Mouse (Mus musculus): Measurements from ENCODE around the gene Hs6st3. TPM values are rescaled to one million over a fixed set of nuclear protein-coding genes. Genes with fewer than 3 reads are reported as not detected.

Gene Hs6st3
- total RNA-seq, 2 experiments from 2014 or later: not detected

DNA sequence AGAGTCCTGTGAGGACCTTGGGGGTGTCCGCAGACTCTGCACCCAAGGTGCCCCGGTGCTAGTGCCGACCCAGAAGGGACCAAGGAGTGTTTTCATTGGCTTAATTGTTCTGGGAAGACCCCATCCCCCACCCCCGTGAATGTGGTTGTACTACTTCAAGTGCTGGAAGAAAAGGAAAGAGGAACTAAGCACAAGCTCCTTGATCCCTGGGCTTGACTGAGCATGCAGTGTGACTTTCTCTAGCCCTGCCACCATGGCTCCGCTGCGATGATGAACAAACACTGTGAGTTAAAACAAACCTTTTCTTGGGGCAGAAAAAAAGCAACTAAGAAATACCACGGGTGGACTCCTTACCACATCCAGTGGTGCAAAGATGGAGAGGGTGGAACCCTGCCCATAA is 623.2 kb downstream of the Hs6st3 start:
- no peak for ATAC-seq (replicated peaks; ENCODE audit: low FRiP score, poor library complexity, severe bottlenecking)

DNA sequence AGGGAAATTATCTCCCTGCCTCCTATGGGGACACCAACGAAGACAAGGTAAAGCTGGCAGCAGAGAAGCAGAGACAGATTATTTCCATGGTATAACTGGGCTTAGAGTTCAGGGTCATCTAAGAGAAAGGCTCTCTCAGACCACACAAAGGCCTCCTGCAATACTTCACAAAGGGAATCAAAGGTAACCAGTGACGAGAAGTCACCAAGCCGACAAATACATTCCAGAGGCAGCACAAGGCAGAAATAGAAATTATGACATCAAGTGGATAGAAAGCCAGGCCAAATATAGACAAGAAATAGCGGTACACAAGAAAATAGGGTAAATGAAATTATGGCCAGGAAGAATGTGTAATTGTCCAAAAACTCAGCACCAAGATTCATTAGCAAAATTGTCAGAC is 633.9 kb downstream of the Hs6st3 start:
- no peak for ATAC-seq (replicated peaks; ENCODE audit: low FRiP score, poor library complexity, severe bottlenecking)

DNA sequence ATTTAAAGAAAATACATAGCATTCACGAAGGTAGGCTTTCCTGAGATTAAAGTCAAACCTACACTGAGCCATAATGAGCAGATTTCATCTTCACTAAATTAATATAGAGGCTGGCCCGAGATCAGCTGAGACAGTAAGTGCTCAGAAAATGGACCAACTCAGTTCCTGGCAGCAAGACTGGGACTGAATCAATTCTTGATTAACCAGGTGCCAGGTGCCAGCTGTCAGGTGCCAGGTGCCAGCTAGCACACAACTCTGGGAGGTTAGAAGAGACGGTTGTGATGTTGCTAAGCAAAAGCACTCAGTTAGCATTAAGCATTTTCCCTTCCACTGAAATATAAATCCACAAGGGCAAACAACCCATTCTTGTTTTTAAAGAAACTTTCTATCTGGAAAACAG is 638.1 kb downstream of the Hs6st3 start:
- no peak for ATAC-seq (replicated peaks; ENCODE audit: low FRiP score, poor library complexity, severe bottlenecking)

DNA sequence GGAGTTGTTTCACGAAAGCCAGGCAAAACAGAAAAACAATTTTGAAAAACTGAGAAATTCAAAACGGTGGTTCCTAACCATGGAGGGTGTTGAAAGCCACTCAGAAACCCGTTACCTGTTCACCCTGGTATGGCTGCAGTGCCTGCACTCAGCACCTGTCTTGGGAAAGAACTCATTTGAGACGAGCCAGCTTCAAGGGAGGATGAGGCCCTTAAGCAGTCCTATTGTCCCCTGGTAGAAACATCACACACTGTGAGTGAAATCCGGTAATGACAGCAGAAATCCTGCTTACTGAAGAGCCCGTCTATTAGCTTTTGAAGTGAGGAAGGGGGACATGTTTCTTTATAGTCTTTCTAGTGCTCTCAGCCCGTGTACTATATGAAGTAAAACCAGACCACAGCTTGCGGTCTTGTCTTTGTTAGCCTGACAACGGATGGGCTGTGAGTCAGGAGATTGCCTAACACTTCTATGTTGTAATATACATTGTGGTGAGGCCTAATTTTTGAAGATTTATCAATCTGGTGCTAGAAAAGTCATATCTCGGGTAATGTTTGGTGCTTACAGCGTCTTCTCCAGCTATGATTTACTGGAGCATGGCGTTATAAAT is 641.9 kb downstream of the Hs6st3 start:
- no peak for ATAC-seq (replicated peaks; ENCODE audit: low FRiP score, poor library complexity, severe bottlenecking)

DNA sequence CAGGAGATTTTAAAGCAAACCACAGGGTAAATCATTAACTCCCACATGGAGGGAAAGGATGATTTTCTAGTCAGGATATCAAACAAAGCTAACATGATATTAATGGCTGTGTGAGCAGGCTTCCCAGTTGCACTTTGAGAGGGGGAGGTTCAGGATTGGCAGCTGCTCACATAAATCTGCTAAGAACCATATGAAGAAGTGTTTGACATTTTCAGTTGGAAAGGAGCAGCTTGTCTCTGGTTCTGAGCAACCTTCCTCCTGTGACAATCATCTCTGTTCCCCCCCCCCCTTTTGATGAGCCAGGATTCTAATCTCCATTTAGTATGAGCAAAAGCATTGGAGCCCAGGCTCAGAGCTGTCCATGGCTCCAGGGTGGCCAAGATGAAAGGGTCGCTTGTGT is 643.0 kb downstream of the Hs6st3 start:
- ATAC-seq (replicated peaks; ENCODE audit: low FRiP score, poor library complexity, severe bottlenecking): no peak

DNA sequence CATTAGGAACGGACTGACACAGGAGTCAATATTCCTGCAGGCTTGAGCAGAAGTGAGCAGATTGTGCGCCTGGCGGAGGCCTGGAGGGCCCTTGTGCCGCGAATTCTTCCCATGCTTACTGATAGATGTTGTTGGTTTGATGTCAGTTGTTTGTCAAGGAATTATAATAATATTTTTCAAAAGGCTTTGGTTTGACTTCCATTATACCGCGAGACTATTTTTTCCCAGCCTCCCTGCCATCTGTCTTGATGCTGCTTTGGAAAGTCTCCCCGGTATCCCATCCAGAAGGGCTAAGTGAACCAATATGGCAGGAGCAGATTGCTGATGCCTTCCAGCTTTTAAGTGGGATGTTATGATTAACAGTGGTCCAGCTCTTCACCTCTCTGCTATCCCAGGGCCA is 651.3 kb downstream of the Hs6st3 start:
- no peak for ATAC-seq (replicated peaks; ENCODE audit: low FRiP score, poor library complexity, severe bottlenecking)

DNA sequence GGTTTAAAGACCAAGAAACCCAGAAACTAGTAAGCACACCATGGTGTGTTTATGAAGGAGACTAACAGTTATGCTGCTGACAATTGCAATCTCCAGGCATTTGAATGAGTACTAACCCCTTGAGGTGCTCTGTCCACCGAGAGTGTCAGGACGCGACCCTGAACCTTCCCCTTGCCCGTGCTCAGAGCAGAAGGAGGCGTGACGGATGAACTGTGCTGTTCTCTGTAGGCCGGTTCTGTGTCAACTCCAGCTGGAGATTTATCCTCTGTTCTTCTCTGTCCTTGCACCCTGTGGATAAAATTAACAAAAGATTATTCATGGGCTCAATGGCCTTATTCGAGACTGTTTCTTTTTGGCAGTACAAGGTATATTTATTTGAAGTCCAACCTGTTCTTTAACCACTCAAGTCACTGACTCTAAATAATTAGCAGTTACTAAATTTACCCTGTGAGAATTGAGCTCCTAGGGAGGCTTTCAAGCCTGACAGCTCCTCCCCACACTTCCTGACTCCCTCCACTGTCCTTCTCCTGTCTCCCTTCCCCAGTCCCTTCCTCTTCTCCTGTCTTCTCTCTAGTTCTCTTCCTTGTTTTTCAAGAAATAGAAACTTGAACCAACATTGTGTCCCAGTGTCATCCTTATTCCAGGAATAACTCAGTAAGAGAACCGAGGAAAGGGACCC is 659.2 kb downstream of the Hs6st3 start:
- no peak for ATAC-seq (replicated peaks; ENCODE audit: low FRiP score, poor library complexity, severe bottlenecking)

DNA sequence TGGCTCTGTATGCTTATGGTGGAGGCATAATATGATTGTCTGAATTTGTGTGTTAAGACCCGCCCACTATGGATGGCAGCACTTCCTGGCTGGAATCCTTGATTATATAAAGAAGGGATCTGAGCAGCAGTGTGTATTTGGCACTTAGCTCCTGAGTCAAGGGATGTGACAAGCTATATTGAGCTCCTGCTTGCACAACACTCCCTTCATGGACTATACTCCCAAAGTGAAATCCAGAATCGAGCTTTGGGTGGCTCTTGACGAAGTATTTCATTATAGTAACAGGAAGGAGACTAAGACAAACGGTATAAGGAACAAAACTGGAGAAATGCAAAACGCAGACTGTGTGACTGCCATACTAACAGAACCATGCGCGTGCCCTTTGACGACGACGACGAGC is 660.4 kb downstream of the Hs6st3 start:
- ATAC-seq (replicated peaks; ENCODE audit: low FRiP score, poor library complexity, severe bottlenecking): no peak

DNA sequence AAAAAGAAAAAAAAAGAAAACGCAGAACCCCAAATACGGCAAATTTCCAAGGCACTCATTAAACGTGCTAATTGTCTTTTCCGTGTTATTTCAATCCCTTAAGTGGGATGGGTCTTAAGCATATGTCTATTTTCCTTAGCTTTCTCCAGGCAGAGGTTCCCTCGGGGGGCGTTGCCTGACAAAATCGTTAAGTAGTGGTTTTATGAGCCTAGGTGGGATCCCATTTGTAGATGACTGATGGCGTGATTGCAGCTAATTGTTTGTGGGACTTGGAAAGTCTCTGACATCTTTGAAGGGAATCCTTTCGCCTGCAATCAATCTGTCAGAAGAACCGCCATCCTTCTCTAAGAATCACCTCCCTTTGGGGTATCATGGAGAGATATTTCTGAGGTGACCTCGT is 662.7 kb downstream of the Hs6st3 start:
- ATAC-seq (replicated peaks; ENCODE audit: low FRiP score, poor library complexity, severe bottlenecking): no peak

DNA sequence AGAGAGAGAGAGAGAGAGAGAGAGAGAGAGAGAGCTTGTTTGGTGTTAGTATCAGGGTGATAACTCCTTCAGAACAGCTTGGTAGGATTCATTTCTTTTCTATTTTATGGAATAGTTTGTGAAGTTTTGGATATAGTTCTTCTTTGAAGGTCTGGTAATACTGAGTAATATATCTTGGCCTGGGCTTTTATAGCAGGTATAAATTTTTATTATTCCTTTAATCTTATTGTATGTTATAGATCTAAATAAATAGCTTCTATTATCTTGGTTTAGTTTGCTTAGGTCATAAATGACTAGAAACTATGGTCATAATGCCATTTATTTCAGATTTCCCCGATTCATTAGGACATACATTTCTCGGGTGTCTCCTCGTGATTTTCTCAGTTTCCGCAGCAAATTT is 675.8 kb downstream of the Hs6st3 start:
- ATAC-seq (replicated peaks; ENCODE audit: low FRiP score, poor library complexity, severe bottlenecking): no peak

DNA sequence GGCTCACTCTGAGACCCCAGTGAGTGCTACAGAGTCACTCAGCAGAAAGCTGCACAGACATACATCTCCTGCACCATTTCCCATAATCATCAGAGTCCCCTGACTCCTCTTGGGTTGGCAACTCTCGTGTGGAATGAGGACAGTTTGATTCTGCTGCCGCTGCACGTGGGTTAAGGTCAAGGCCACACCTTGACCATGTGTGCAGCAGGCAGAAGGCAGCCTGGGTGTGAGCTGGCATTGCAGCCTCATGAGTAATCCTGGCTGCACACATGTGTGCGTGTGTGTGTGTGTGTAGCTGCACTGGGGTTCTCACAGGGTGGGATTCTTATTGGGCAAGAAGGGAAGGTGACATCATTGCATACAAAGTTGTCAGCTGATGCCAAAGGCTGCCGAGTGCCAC is 677.5 kb downstream of the Hs6st3 start:
- ATAC-seq (replicated peaks; ENCODE audit: low FRiP score, poor library complexity, severe bottlenecking): no peak

DNA sequence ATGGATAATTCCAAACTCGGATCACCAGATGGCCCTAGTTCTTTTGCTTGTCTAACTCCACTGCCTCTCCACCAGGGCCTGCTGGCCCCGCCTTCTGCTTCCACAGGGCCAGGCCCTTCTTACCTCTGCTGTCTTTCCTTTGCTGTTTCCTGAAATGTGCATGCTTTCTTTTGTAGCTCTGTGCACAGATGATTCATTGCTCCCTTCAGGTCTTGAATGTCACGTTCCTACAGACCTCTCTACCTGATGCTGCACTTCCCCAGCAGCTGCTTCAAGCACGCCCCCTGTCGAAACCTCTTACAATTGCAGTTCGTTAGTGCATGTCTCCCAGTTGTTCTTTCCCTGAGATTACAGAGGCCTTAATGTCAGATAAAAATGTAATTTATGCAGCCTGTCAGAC is 682.4 kb downstream of the Hs6st3 start:
- no peak for ATAC-seq (replicated peaks; ENCODE audit: low FRiP score, poor library complexity, severe bottlenecking)

DNA sequence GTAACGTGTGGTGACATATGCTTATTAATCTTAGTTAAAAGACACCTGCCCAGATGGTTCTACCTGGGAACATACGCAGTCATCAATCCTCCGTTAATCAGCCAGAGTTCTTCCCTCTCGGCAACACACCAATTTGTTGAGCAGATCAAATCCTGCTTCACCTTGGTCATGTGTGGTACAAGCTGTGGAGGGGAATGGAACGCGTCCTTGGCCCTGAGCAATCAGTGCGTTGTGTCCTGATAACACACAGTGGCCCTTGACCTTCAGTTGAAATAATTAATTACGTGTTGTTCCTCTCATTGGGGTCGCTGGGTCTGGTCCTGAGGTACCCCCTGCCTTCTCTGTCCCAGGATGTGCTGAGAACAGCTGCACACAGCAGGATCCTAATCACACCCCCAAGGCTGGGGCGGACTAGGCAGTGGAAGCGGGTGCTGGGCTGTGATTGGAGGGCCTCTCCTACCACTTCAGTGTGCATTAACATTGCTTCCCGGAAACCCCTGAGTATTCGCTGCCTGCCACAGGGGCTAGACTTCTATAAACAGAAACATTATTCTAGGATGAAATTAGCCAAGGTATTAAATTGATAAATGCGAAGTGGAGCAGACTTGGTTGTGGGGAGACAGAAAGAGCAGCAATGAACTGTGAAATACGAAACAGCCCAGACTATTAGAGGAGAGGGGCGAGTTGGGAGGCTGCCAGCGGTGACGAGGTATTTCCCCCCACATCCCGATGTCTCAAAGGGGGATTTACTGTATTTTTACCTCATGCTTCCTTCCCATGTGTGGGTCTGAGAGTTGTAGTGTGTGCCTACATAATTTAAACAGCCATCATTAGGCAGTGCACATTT is 693.2 kb downstream of the Hs6st3 start:
- no peak for ATAC-seq (replicated peaks; ENCODE audit: low FRiP score, poor library complexity, severe bottlenecking)

DNA sequence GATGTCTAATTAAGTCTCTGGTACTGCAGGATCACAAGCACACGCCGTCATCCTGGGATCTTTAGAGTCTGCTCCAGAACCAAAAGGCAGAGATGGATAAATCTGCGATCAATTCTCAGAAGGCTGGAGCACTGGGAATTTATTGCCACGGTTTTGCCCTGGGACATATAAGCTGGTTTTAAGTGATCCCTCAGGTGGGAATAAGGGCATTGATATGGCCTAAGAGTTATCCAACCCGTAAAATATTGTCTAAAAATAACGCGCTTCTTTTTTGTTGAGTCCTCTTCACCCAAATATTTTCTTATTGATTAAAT is 693.8 kb downstream of the Hs6st3 start:
- ATAC-seq (replicated peaks; ENCODE audit: low FRiP score, poor library complexity, severe bottlenecking): no peak

DNA sequence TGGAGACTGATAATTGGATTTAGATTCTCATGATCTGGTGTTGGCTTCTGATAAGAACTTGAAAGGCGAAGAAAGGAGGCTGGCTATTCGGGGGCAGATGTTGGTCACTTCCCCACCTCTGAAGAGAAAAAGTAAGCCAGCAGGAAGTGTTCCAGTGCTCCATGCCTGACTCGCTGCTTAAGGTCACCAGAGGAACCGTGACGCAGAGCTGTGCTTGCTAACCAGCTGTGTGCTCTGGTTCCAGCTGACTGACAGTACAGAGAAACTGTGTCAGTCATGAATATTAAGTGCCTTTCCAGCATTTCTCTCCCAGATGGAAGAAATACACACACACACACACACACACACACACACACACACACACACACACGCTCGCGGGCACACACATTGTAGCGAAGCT is 694.8 kb downstream of the Hs6st3 start:
- no peak for ATAC-seq (replicated peaks; ENCODE audit: low FRiP score, poor library complexity, severe bottlenecking)

DNA sequence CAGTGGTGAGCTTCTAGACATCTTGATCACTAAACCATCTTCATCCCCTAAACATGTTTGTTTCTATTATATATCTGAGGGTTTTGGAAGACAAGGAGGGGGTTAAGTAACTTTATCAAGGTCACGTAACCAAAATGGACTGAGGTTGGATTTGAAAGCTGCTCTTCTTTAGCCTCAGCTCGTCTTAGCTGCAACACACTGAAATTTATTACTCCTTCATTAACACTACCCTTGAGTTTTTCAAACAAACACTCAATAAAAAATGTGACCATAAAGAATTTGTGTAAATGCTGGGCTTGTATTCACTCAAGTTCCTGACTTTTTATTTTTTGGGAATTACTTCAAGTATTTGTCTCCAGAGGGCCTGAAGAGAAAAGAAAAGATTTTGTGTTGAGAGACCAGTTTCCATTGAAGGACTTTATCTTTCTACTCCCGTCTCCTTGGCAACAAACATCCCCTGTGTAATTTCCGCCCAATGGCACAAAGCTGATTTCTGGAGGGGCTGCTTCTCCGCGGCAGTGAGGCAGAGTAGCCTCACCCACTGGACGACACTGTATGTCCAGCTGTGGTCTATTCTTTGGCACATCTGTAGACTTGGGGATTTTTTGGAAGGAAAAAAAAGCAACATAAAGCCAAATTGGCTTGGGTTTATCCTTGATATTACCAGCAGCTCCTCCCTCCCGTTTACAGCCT is 696.0 kb downstream of the Hs6st3 start:
- no peak for ATAC-seq (replicated peaks; ENCODE audit: low FRiP score, poor library complexity, severe bottlenecking)

DNA sequence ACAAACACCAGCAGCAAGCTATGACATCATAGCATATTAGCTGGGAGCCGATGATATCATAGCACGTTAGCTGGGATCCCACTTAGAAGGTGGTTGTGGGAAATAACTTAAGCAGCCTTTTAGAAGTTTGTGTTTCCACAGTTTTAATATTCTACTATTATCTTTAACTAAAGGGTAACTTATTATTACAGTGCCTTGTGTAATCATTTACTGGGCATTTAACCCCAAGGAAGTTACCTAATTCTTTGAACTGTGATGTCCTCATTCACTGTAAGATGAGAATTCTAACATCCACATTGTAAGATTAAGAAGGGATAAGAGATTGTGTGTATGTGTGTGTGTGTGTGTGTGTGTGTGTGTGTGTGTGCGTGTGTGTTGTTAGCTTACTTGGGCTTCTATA is 697.9 kb downstream of the Hs6st3 start:
- no peak for ATAC-seq (replicated peaks; ENCODE audit: low FRiP score, poor library complexity, severe bottlenecking)

DNA sequence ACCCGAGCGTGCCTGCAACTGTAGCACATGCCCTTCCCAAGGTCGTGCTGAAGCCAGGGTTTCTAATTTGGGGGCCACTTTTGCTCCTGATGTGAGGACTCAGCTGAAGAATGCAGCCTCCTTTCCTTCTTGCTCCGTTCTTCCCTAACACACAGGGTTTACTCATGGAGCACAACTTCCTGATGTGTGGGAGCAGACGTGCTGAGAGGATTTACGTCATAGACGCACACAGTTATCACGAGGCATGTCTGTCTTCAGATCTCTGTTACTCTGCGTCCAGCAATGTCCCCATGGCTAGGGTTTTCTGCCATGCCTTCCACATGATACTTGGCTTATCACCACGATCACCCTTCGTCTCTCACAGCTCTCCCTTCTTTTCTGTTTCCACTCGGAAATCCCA is 709.4 kb downstream of the Hs6st3 start:
- no peak for ATAC-seq (replicated peaks; ENCODE audit: low FRiP score, poor library complexity, severe bottlenecking)

DNA sequence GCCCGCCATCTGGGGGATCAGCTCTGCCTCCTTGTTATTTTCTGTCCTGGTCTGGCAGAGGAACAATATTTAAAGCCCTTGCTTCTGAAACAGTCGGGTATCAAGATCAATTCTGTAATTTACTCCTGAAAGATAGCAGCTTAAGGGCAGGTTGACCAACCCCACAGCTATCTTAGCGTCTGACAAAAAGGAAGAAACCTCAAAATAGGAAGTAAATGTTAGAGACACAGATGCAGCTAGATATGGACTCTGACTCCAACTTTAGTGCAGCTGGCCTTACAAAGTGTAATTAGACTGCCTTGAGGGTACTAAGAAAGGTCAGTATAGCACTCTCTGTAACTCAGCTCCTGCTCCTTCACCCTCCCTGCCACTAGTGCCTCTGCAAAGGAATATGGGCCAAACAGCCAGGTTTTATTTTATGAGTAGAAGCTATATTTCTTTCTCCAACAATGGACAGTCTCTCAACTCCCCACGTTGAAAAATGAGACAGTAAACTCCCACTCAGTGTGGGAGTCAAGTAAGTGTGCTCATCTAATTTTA is 710.7 kb downstream of the Hs6st3 start:
- ATAC-seq (replicated peaks; ENCODE audit: low FRiP score, poor library complexity, severe bottlenecking): no peak

DNA sequence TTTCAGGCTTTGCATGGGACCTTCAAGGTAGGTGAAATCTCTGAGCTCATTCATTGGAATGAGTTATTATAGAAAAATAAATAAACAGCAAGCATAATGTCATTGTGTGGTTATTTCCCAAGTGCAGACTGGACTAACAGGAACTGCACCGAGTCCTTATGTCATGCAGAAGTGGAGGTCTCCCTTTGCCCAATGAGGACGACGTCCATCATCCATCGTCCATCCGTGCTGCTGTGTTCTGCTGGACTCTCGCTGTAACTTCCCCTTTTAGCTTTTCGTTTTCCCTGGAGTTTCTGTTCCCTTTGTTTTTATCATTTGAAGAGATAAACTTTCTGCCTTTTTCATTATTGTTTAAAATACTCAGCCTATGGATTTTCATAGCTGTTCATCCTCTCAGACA is 711.2 kb downstream of the Hs6st3 start:
- ATAC-seq (replicated peaks; ENCODE audit: low FRiP score, poor library complexity, severe bottlenecking): no peak

DNA sequence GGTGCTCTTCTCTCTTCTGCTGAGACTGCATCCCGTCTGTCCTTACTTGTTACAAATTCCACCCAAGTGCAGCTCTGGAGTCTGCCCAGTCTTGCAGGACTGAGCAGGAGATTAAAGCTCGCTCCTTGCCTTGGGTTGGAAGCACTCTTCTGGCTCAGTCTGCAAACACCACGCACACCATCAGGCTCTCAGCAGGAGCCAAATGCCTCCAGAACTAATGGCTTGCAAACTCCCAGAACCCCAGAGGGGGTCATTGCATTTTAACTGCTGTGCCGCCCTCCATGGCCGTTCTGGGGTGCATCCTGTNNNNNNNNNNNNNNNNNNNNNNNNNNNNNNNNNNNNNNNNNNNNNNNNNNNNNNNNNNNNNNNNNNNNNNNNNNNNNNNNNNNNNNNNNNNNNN is 714.0 kb downstream of the Hs6st3 start:
- no peak for ATAC-seq (replicated peaks; ENCODE audit: low FRiP score, poor library complexity, severe bottlenecking)
